Mouse (Mus musculus): ENCODE measurements around the gene Clnk. TPM values are rescaled to one million over a fixed set of nuclear protein-coding genes. Genes with fewer than 3 reads are reported as not detected.

Gene Clnk
- polyA plus RNA-seq, 1 experiment, result 0.10 TPM

DNA sequence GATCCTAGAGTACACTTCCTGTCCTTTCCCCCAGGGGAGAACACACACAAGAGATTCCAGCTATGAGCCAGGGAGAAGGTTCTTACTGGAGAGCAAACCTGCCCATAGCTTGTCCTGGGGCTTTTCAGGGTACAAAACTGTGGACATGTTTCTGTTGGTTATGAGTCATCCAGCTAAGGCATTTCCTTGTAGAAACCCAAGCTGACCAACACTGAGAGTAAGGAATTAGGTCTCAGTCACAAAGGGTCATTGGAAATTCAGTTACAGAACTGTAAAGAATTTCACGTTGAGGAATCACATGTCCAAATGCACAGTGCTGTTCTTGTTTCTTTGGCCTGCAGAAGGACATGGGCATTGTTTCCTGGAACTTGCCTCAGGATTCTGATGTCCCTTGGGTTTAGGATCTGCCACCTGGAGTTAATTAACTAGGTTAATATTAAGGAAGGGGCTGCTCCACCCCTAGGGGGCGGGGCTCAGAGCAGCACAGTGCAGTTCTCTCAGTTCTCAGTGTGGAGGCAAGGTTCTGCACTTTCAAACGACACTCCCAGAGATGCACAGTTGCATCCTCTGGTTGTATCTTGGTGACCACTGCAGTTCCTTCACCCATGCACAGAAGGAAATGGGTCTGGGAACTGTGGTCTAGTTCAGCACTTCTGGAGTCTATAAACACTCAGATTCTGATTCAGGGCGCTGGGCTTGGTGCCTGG, 18.4 kb downstream of the Clnk start:
- DNase-seq (ENCODE audit: extremely low spot score in 1 of 2, low spot score in 1 of 2), result no peak

GRCm38 (mm10) chr5:38857591-38857990, 19.0 kb downstream of the Clnk start:
- DNase-seq (ENCODE audit: extremely low spot score in 1 of 2, low spot score in 1 of 2), result no peak

DNA sequence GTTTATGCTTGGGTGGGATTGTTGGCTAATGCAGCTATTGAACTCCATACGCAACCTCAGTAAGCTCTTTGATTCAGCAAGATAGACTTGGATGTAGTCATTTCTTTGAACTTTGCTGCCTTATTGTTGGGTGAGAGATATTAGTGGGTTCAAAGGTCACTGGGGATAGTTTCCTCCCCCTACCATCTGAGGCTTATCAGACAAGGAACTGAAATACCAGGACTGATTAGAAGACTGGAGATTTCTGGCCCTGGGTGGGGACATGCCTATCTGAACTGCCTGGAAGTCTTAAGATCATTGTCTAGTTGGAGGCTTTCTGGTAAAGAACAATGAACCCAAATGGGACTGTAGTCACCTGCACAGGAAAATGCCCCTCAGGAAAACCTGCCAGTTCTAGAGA, 26.4 kb downstream of the Clnk start:
- no peak for DNase-seq (ENCODE audit: extremely low spot score in 1 of 2, low spot score in 1 of 2)

DNA sequence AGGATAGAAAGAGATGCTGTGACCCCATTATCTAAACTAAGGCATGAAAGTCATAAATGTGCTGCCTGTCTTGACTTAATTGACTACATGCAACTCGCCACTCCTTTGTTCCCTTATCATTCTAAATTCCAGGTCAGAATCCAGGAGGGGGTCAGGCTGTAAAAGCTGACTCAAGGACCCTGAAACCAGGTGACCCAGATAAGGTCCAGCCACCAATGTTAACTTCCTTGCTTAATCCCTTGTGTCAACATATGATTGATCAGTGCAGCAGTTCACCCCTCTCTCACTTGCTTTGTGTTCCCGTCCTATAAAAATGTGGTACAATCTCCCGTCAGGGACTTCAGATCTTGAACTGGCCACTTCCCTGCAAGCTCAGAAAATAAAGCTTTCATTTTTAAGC, 31.1 kb downstream of the Clnk start:
- no peak for DNase-seq (ENCODE audit: extremely low spot score in 1 of 2, low spot score in 1 of 2)

GRCm38 (mm10) chr5:38844312-38844711, 32.3 kb downstream of the Clnk start:
- DNase-seq (ENCODE audit: extremely low spot score in 1 of 2, low spot score in 1 of 2), result no peak

- DNase-seq (ENCODE audit: extremely low spot score in 1 of 2, low spot score in 1 of 2), result no peak
Observed at GRCm38 (mm10) chr5:38839981-38840380, 36.6 kb downstream of the Clnk start.

GRCm38 (mm10) chr5:38827310-38827709, 49.3 kb downstream of the Clnk start:
- DNase-seq (ENCODE audit: extremely low spot score in 1 of 2, low spot score in 1 of 2), result no peak

- no peak for DNase-seq (ENCODE audit: extremely low spot score in 1 of 2, low spot score in 1 of 2)
Observed at GRCm38 (mm10) chr5:38826586-38826985, 50.0 kb downstream of the Clnk start.

- no peak for DNase-seq (ENCODE audit: extremely low spot score in 1 of 2, low spot score in 1 of 2)
Observed at GRCm38 (mm10) chr5:38824132-38824965, 52.3 kb downstream of the Clnk start.

DNA sequence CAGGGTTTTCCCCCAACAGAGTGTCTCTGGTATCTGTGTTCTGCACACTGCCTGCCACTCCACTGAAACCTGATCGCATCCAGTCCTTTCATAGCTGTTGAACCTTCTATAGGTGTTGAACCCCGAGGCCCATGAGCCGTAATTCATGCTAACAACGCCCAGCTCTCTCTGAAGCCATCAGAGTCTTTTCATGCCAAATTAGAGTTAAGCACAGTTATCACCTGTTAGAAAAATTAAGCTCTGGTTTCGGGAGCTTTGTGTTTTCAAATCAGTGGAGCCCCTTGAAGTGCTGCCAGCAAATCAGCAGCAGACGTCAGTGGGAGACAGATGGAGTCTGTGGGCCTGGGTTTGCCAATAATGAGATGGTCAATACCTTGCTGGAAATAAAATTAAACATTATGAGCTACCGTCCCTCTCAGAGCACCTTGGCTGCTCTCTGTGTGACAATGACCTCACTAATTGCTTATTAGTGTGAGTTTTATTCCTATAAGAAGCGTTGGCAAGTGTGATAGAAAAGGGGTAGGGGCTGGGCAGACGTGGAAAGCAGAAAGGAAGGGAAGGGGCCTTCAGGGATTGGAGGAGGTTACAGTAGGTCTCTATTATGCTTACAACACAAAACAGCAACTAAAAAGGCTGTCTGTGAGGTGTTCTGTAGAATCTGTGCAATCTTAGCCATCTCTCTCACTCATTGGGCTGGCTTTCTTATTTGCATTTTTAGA, 63.1 kb downstream of the Clnk start:
- no peak for DNase-seq (ENCODE audit: extremely low spot score in 1 of 2, low spot score in 1 of 2)

GRCm38 (mm10) chr5:38812916-38813315, 63.7 kb downstream of the Clnk start:
- no peak for DNase-seq (ENCODE audit: extremely low spot score in 1 of 2, low spot score in 1 of 2)

GRCm38 (mm10) chr5:38812386-38812785, 64.2 kb downstream of the Clnk start:
- DNase-seq (ENCODE audit: extremely low spot score in 1 of 2, low spot score in 1 of 2), result no peak

DNA sequence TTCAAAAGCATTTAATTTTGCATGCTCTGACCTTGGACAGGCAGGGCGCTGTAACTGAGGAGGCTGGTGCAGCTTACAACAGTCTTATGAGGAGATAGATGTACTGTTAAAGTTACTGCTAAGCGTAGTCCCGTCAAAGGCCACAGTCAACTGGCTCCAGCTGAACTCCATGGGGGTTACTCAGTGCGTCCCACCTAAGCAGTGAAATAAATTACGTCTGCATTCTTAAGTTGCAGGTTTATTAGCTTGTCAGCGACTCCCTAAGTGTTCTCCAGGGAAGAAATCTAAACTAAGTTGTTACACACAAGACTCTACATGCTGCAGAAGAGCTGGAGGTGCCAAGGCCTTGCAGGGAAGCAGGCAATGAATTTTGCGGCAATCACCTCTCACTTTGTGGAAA, 77.7 kb downstream of the Clnk start:
- DNase-seq (ENCODE audit: extremely low spot score in 1 of 2, low spot score in 1 of 2), result no peak

DNA sequence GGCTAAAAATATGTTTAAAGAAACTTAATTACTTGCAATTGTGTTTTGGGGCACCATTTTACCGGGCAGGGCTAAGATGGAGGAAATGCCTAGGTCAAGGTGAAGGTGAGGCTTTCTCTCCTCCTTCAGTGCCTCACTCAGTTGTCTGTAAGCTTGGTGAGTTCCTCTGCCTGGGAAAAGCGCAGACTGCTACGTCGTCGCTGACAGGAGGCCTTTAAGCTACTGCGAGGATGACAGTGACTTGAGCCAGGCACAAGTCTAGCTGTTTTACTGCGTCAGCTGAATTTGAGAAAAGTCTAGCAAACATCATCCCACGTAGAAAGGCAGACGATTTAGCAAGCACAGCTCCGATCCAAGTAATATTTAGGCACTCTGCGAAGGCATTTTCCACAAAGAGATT, 81.5 kb downstream of the Clnk start:
- peak in 1 of 2 experiments; percentile 33 for DNase-seq (ENCODE audit: extremely low spot score in 1 of 2, low spot score in 1 of 2)

- DNase-seq (ENCODE audit: extremely low spot score in 1 of 2, low spot score in 1 of 2), result no peak
Observed at GRCm38 (mm10) chr5:38791116-38791515, 85.5 kb downstream of the Clnk start.

DNA sequence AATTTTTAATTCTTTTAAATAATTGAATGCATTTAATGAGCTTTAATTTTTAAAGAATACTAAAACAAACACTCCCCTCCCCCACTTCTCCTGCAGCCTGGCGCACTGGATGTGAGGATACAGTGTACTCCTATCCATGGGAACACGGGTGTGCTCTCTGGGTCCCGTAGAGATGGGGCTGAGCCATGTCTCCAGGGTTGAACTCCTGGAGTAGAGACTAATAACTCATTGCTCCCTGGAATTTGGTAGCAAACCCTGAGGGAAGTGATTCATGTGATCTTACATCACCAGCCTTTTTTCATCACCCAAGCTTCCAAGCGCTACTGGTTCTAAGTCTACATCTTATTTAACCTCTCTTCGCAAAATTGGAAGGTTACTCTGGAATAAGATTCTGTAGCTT, 87.8 kb downstream of the Clnk start:
- DNase-seq (ENCODE audit: extremely low spot score in 1 of 2, low spot score in 1 of 2), result no peak

GRCm38 (mm10) chr5:38787851-38788520, 88.6 kb downstream of the Clnk start:
- peak in 1 of 2 experiments; percentile 36 for DNase-seq (ENCODE audit: extremely low spot score in 1 of 2, low spot score in 1 of 2)

- DNase-seq (ENCODE audit: extremely low spot score in 1 of 2, low spot score in 1 of 2), result no peak
Observed at GRCm38 (mm10) chr5:38786126-38786525, 90.5 kb downstream of the Clnk start.

DNA sequence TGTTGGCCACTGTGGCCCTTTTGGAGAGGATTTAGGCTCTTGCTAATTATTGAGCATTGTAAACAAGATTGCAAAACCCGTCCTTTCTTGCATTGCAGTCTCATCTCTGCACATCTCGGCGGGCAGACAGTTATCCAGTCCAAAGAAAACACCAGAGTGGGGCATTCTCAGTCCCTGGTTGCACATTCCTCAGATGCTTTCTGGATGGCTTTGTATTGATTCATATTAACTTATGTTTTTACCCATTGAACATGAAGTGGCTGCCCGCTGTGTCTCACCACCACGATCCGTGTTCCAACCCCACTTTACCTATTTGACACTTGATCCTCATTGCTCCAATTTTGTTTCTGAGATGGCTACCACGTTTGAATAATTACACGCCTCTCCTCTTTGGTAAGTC, 90.9 kb downstream of the Clnk start:
- no peak for DNase-seq (ENCODE audit: extremely low spot score in 1 of 2, low spot score in 1 of 2)

GRCm38 (mm10) chr5:38781813-38782212, 94.8 kb downstream of the Clnk start:
- peak; percentile 34 to 92 for DNase-seq (ENCODE audit: extremely low spot score in 1 of 2, low spot score in 1 of 2)

DNA sequence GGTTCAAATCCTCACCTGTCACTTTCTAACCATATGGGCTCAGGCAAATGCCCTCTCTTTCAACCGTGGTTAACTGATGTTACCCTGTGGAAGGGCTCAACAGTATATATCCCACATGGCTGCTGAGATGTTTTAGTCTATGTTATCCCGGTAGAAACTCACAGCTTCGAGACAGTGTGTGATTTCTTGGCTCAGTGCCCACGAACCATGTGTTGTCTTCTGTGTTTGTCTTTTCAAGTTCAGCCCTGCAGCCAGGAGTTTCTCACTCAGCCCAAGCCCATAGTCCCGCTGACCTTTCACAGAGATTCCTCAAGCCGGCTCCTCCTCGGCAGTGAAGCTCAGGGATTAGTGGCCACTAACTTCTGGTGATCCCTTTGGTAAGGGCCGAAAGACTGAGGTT, 96.0 kb downstream of the Clnk start:
- DNase-seq (ENCODE audit: extremely low spot score in 1 of 2, low spot score in 1 of 2), result no peak
